Mouse (Mus musculus) testis, adult 2 months (tissue): ENCODE data around the gene Snx33.

Experiments
- CTCF ChIP-seq: fragments of 200-500 bp; IDR thresholded peaks from 2 replicates; pipeline ENCODE4 v1.5.1; 2012; ENCODE audit warnings: low read depth, mild to moderate bottlenecking, inconsistent platforms, low read length, moderate library complexity; ENCODE audit not compliant: control insufficient read depth, insufficient read depth, insufficient replicate concordance
- POLR2A ChIP-seq: fragments of 200-500 bp; IDR thresholded peaks from 2 replicates; pipeline ENCODE4 v1.6.1; 2012; ENCODE audit warnings: low read depth, mild to moderate bottlenecking, inconsistent platforms, low read length, moderate library complexity; ENCODE audit not compliant: control insufficient read depth

GRCm38 (mm10) chr9:56873097-56873496, 55.1 kb downstream of the Snx33 start:
- no peak for TF ChIP-seq POLR2A
- TF ChIP-seq CTCF, result no peak
